Mouse (Mus musculus) cerebellum, adult 11-12 months (tissue): Measurements from ENCODE around the gene Gprasp2.
"Not testable (repeated sequence)": the region's sequence is repeated elsewhere in the genome, so short reads cannot be mapped to it uniquely, and the experiment has no call there.

Source experiments
- DNase-seq: peaks from one replicate; pipeline ENCODE4 v3.0.0; 2022

Gene Gprasp2

GRCm38 (mm10) chrX:135838521-135839360 lies at the start of gene Gprasp2:
TSS of gene Gprasp2 (plus strand) at chrX:135839034.
- DNase-seq, result peak; percentile 79

GRCm38 (mm10) chrX:135791536-135791935 lies 47.3 kb upstream of the Gprasp2 start:
- DNase-seq, result no peak

DNA sequence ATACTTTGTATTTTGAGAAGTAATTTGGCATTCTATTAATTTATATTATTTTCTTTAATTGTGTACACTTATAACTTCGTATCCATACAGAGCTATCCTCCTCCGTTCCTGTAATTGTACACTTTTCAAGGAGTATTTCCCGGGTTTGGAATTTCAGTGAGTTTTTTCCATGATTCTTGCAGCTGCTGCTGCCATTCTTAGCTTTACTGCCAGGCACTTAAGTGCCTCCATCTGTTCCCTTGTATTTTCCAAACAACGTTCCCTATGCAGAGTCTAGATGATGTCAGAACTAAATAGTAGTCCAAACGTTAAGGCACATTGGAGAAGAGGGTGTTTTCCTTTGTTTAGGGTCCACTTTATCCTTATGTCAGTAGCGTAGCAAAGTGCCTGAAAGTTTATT lies 46.5 kb upstream of the Gprasp2 start:
- DNase-seq, result no peak

- DNase-seq, result peak; percentile 71
These were observed 43.1 kb upstream of the Gprasp2 start for GRCm38 (mm10) chrX:135795591-135796304.

- peak; percentile 52 for DNase-seq
These were observed 42.3 kb upstream of the Gprasp2 start for GRCm38 (mm10) chrX:135796305-135797211.

DNA sequence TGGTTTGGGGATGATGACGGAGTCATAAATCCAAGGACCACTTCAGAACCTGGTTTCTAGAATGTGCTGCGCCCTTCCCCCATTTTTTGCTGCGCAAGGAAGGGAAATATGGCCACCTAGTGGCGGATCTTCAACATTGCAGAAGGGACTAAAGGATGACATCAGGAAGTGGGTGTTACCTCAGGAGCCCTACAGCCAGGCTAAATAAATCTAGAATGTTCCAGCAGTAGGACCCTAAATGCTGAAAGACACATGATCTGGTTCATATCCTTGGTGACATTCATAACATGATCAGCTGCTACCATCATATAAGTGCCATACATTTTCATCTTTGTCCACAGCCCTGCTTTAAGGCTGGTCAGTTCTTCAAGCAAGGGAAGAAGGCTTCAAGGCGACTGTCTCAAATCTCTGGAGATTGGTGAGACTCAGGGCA lies 41.6 kb upstream of the Gprasp2 start, which contains the start of gene Bhlhb9:
Gene Bhlhb9, plus strand, starts transcription at position 383 of the 433 bp plus-strand sequence.
- peak; percentile 69 for DNase-seq

- no peak for DNase-seq
These were observed 34.7 kb upstream of the Gprasp2 start for GRCm38 (mm10) chrX:135804149-135804548.

- DNase-seq, result peak; percentile 14
These were observed 33.1 kb upstream of the Gprasp2 start for GRCm38 (mm10) chrX:135805780-135806179.

GRCm38 (mm10) chrX:135835896-135836295 lies 2.9 kb upstream of the Gprasp2 start:
- DNase-seq, result not testable (repeated sequence)

- peak; percentile 10 for DNase-seq
These were observed 938 bp upstream of the Gprasp2 start for GRCm38 (mm10) chrX:135837896-135838295.

DNA sequence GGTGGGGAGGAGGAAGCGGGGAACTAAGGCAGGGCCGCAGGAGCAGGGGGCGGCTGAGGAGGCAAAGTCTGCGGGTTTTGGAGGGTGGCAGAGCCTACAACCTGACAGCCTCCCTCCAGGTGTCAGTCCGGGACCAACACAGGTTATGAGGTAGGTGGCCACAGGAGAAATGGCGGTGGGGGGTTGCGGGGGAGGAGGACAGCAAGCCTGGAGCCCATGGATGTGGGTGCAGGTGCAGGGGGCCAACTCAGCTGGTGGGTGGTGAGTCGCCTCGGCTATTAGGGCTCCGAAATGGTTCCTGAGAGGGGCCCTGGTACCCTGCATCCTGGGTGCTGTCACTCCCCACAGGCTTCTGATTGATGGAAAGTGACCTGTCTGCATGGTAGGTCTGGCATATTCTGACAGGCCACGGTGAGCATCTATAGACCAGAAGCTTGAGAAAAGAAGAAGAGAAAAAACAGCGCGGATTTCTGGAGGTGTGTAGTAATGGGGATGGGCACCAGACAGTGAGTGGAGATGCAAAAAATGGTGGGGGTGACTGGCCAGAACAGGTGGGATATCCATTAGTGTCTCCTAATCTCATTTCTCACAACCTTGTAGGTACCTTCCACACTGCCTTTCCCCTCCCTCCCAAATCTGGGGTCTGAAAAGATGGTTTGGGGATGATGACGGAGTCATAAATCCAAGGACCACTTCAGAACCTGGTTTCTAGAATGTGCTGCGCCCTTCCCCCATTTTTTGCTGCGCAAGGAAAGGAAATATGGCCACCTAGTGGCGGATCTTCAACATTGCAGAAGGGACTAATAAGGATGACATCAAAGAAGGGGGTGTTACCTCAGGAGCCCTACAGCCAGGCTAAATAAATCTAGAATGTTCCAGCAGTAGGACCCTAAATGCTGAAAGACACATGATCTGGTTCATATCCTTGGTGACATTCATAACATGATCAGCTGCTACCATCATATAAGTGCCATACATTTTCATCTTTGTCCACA lies 860 bp downstream of the Gprasp2 start:
- DNase-seq, result peak; percentile 62

GRCm38 (mm10) chrX:135866806-135867205 lies 28.0 kb downstream of the Gprasp2 start:
- not testable (repeated sequence) for DNase-seq

DNA sequence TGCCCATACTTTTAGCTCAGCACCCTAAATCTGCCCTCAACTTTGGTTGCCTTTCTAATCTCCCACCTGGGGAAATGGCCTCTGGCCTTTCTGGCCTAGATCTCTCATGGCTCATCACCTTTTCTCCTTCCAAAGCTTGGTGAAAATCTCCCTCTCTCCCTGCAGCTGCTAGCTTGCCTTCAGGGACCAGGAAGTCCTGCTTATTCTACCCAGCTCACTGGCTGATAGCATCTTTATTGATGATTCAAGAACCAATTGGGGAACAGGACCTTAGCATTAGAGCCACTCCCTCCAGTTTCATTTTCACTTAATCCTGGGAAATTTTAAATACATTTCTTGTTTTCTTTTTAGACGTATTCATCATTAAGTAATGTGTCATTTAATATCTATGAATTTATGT lies 37.8 kb downstream of the Gprasp2 start:
- DNase-seq, result no peak

- DNase-seq, result no peak
These were observed 40.8 kb downstream of the Gprasp2 start for GRCm38 (mm10) chrX:135879626-135880025.

- peak; percentile 85 for DNase-seq
These were observed 46.8 kb downstream of the Gprasp2 start for GRCm38 (mm10) chrX:135885411-135886233.

- DNase-seq, result peak; percentile 47
These were observed 47.4 kb downstream of the Gprasp2 start for GRCm38 (mm10) chrX:135886234-135886585.
